ENCODE assay signal across 8 mouse cellular contexts in genomic region chr12:27140335-27140702, GRCm38 (mm10).
DNase-seq lines count a peak whose midpoint lies in the region; ATAC-seq and TF ChIP-seq lines count a peak whose summit lies in the region.

No protein-coding gene starts in this region.

- no peak overlapping the region for H3K9ac ChIP-seq in intestine, embryonic 16.5 days (ENCODE audit: low read depth, low read length)
- no peak overlapping the region for H3K9ac ChIP-seq in neural tube, embryonic 12.5 days

- no peak overlapping the region for H3K4me2 ChIP-seq in intestine, embryonic 16.5 days (ENCODE audit: low read depth, low read length)
- peak overlapping the region; percentile 44 for H3K4me2 ChIP-seq in neural tube, embryonic 12.5 days (replicated peaks)

- WGBS in kidney, adult 2 months = 36% methylated on average over 5 of the region's 5 CpGs
- WGBS in embryonic facial prominence, embryonic 10.5 days = 17% methylated on average over 5 of the region's 5 CpGs
- WGBS in intestine, embryonic 16.5 days = 24% methylated on average over 5 of the region's 5 CpGs
- WGBS in neural tube, embryonic 12.5 days = 7% methylated on average over 5 of the region's 5 CpGs

- H3K36me3 ChIP-seq in kidney, adult 2 months (ENCODE audit: control insufficient read depth, insufficient read depth, low read length) = no peaks in the 10 kb centered on the region
- H3K36me3 ChIP-seq in embryonic facial prominence, embryonic 10.5 days (replicated peaks) = no peaks in the 10 kb centered on the region
- H3K36me3 ChIP-seq in intestine, embryonic 16.5 days (ENCODE audit: control insufficient read depth, insufficient read depth, low read length) = no peaks in the 10 kb centered on the region
- H3K36me3 ChIP-seq in neural tube, embryonic 12.5 days = no peaks in the 10 kb centered on the region

- TF ChIP-seq CTCF in kidney, adult 2 months (conservative IDR thresholded peaks at IDR 0.05; ENCODE audit: insufficient read depth, insufficient read length, low read depth, low read length) = no peak

- peak; percentile 7 for DNase-seq in kidney, postnatal 14 days
- no peak for DNase-seq in kidney, adult 2 months
- DNase-seq in embryonic facial prominence, embryonic 10.5 days (ENCODE audit: low spot score) = peak; percentile 75
- no peak for DNase-seq in layer of hippocampus, postnatal 14 days (ENCODE audit: low spot score in 2 of 2)
- no peak for DNase-seq in cerebellum, postnatal 14 days
- DNase-seq in left cerebral cortex, adult 8-10 months (ENCODE audit: low spot score in 2 of 2) = no peak

- no peak overlapping the region for H3K27ac ChIP-seq in kidney, adult 2 months (ENCODE audit: insufficient read depth, low read depth, low read length)
- peak overlapping the region; percentile 93 for H3K27ac ChIP-seq in embryonic facial prominence, embryonic 10.5 days (replicated peaks)
- no peak overlapping the region for H3K27ac ChIP-seq in intestine, embryonic 16.5 days (ENCODE audit: low read length)
- H3K27ac ChIP-seq in neural tube, embryonic 12.5 days = peak overlapping the region; percentile 94

- no peak for TF ChIP-seq POLR2A in kidney, adult 2 months (IDR thresholded peaks at IDR 0.05; ENCODE audit: low read depth, low read length)

- H3K9me3 ChIP-seq in embryonic facial prominence, embryonic 10.5 days = no peaks in the 10 kb centered on the region
- H3K9me3 ChIP-seq in intestine, embryonic 16.5 days (ENCODE audit: control insufficient read depth, low read length) = no peaks in the 10 kb centered on the region
- no peaks in the 10 kb centered on the region for H3K9me3 ChIP-seq in neural tube, embryonic 12.5 days

- no peak overlapping the region for H3K4me3 ChIP-seq in kidney, adult 2 months (ENCODE audit: insufficient read depth, low read depth, low read length)
- peak overlapping the region; percentile 33; the same call in 1 of the 2 replicates for H3K4me3 ChIP-seq in embryonic facial prominence, embryonic 10.5 days
- no peak overlapping the region for H3K4me3 ChIP-seq in intestine, embryonic 16.5 days (ENCODE audit: low read length)
- H3K4me3 ChIP-seq in neural tube, embryonic 12.5 days = no peak overlapping the region

- ATAC-seq in intestine, embryonic 16.5 days = peak; percentile 51
- peak; percentile 82 for ATAC-seq in neural tube, embryonic 12.5 days (ENCODE audit: low FRiP score, low read depth)

- no peaks in the 10 kb centered on the region for H3K27me3 ChIP-seq in kidney, adult 2 months (replicated peaks; ENCODE audit: control insufficient read depth, insufficient read depth, low read length)
- no peaks in the 10 kb centered on the region for H3K27me3 ChIP-seq in embryonic facial prominence, embryonic 10.5 days (replicated peaks; ENCODE audit: low read depth, poor library complexity, severe bottlenecking)
- no peaks in the 10 kb centered on the region for H3K27me3 ChIP-seq in intestine, embryonic 16.5 days (replicated peaks; ENCODE audit: control insufficient read depth, insufficient read depth, low read length)
- H3K27me3 ChIP-seq in neural tube, embryonic 12.5 days (replicated peaks) = no peaks in the 10 kb centered on the region

- H3K4me1 ChIP-seq in kidney, adult 2 months (ENCODE audit: control insufficient read depth, insufficient read depth, low read length) = no peaks in the 10 kb centered on the region
- peaks cover 67% of the 10 kb centered on the region for H3K4me1 ChIP-seq in embryonic facial prominence, embryonic 10.5 days
- H3K4me1 ChIP-seq in intestine, embryonic 16.5 days (ENCODE audit: control insufficient read depth, insufficient read depth, low read length) = peaks cover 20% of the 10 kb centered on the region
- H3K4me1 ChIP-seq in neural tube, embryonic 12.5 days = peaks cover 57% of the 10 kb centered on the region

Comparison
In these comparisons a context has a peak if more than half of its experiments do, and no peak if none do; other contexts are left out.
1. DNase-seq: peak in kidney, postnatal 14 days (single experiment) and embryonic facial prominence, embryonic 10.5 days (single experiment); none in kidney, adult 2 months (single experiment), layer of hippocampus, postnatal 14 days (0 of 2), cerebellum, postnatal 14 days (0 of 2) and left cerebral cortex, adult 8-10 months (0 of 2).
2. H3K27ac ChIP-seq: peak in embryonic facial prominence, embryonic 10.5 days (single experiment) and neural tube, embryonic 12.5 days (single experiment); none in kidney, adult 2 months (single experiment) and intestine, embryonic 16.5 days (single experiment).